Mouse (Mus musculus) kidney, embryonic 16.5 days (tissue): ENCODE measurements around the gene Olfr645. TPM values are rescaled to one million over a fixed set of nuclear protein-coding genes. Genes with fewer than 3 reads are reported as not detected.

ENCODE experiments used
- polyA plus RNA-seq: library from polyadenylated mRNA; unstranded; fragments of >200 nt; fragmentation: Nextera tagmentation; extraction: Ambion mirVana; gene quantifications from 2 replicates; pipeline ENCODE4 v1.2.1, GENCODE M21; 2015

The Olfr645 gene
- polyA plus RNA-seq, 1 experiment from 2014 or later: not detected

Other genes starting within 250 kb of the Olfr645 start
- gene Hbb-bh2, start 244.9 kb downstream of the Olfr645 start, polyA plus RNA-seq: not detected in 2 replicates
- 0.92 and 1.9 TPM in 2 replicates for gene Hbb-bh1, start 242.3 kb downstream of the Olfr645 start, polyA plus RNA-seq
- gene Hbb-y, start 232.2 kb downstream of the Olfr645 start, polyA plus RNA-seq: 50.5 and 57.1 TPM in 2 replicates
- not detected in 2 replicates for gene Olfr66, start 199.2 kb downstream of the Olfr645 start, polyA plus RNA-seq
- gene Olfr64, start 191.0 kb downstream of the Olfr645 start, polyA plus RNA-seq: not detected in 2 replicates
- gene Olfr65, start 182.0 kb downstream of the Olfr645 start, polyA plus RNA-seq: not detected in 2 replicates
- gene Olfr631, start 156.6 kb downstream of the Olfr645 start, polyA plus RNA-seq: not detected in 2 replicates
- gene Olfr632, start 151.1 kb downstream of the Olfr645 start, polyA plus RNA-seq: not detected in 2 replicates
- gene Olfr633, start 141.0 kb downstream of the Olfr645 start, polyA plus RNA-seq: not detected in 2 replicates
- 0.01 TPM in 2 replicates for gene Olfr635, start 114.3 kb downstream of the Olfr645 start, polyA plus RNA-seq
- not detected in 2 replicates for gene Olfr638, start 86.7 kb downstream of the Olfr645 start, polyA plus RNA-seq
- not detected in 2 replicates for gene Olfr639, start 68.2 kb downstream of the Olfr645 start, polyA plus RNA-seq
- not detected in 2 replicates for gene Olfr640, start 59.9 kb downstream of the Olfr645 start, polyA plus RNA-seq
- not detected in 2 replicates for gene Olfr641, start 50.0 kb downstream of the Olfr645 start, polyA plus RNA-seq
- gene Olfr642, start 32.8 kb downstream of the Olfr645 start, polyA plus RNA-seq: not detected in 2 replicates
- not detected in 2 replicates for gene 4930516K23Rik, start 24.0 kb downstream of the Olfr645 start, polyA plus RNA-seq
- not detected in 2 replicates for gene Olfr644, start 13.6 kb downstream of the Olfr645 start, polyA plus RNA-seq
- gene Olfr646, start 19.4 kb upstream of the Olfr645 start, polyA plus RNA-seq: not detected in 2 replicates
- gene Ubqln5, start 44.4 kb upstream of the Olfr645 start, polyA plus RNA-seq: not detected in 2 replicates
- gene Olfr643, start 51.9 kb upstream of the Olfr645 start, polyA plus RNA-seq: not detected in 2 replicates
- not detected in 2 replicates for gene Ubqln3, start 57.8 kb upstream of the Olfr645 start, polyA plus RNA-seq
- not detected in 2 replicates for gene Ubqlnl, start 65.1 kb upstream of the Olfr645 start, polyA plus RNA-seq
- gene Olfm5, start 79.4 kb upstream of the Olfr645 start, polyA plus RNA-seq: not detected in 2 replicates
- gene Olfr648, start 97.9 kb upstream of the Olfr645 start, polyA plus RNA-seq: 0.15 and 0.19 TPM in 2 replicates
- gene Olfr649, start 110.5 kb upstream of the Olfr645 start, polyA plus RNA-seq: not detected in 2 replicates
- 2.3 and 2.6 TPM in 2 replicates for gene Trim6, start 133.3 kb upstream of the Olfr645 start, polyA plus RNA-seq
- 1.9 and 2.5 TPM in 2 replicates for gene Trim34a, start 159.0 kb upstream of the Olfr645 start, polyA plus RNA-seq
- 0.22 and 0.37 TPM in 2 replicates for gene Trim5, start 202.6 kb upstream of the Olfr645 start, polyA plus RNA-seq
- gene Trim12a, start 230.0 kb upstream of the Olfr645 start, polyA plus RNA-seq: 6.1 TPM in 2 replicates
- gene Trim34b, start 244.0 kb upstream of the Olfr645 start, polyA plus RNA-seq: 0.27 TPM in 1 of 2 replicates, not detected in the other